Mouse (Mus musculus): ENCODE measurements around the gene Dnajc6. TPM values are rescaled to one million over a fixed set of nuclear protein-coding genes. Genes with fewer than 3 reads are reported as not detected.

Dnajc6 gene
- total RNA-seq, 2 experiments from 2014 or later = 5.0 to 5.4 TPM

- peak in 1 of 2 experiments; percentile 26 for DNase-seq (ENCODE audit: low spot score in 2 of 2)
Measured at GRCm38 (mm10) chr4:101682620-101683019, 186.2 kb downstream of the Dnajc6 start.

GRCm38 (mm10) chr4:101683086-101683485 is 186.6 kb downstream of the Dnajc6 start:
- DNase-seq (ENCODE audit: low spot score in 2 of 2) = no peak

- no peak for DNase-seq (ENCODE audit: low spot score in 2 of 2)
Measured at GRCm38 (mm10) chr4:101684821-101685220, 188.4 kb downstream of the Dnajc6 start.

- no peak for DNase-seq (ENCODE audit: low spot score in 2 of 2)
Measured at GRCm38 (mm10) chr4:101686227-101686810, 189.9 kb downstream of the Dnajc6 start.

GRCm38 (mm10) chr4:101689241-101689640 is 192.8 kb downstream of the Dnajc6 start:
- no peak for DNase-seq (ENCODE audit: low spot score in 2 of 2)

- DNase-seq (ENCODE audit: low spot score in 2 of 2) = no peak
Measured at GRCm38 (mm10) chr4:101689645-101690044, 193.2 kb downstream of the Dnajc6 start.

Other genes starting within 250 kb of the Dnajc6 start
- 100 to 1,000 TPM; 111 to 141 TPM for gene Jak1, start 231.4 kb upstream of the Dnajc6 start, total RNA-seq (2021)
- gene Ak4, start 77.4 kb upstream of the Dnajc6 start, total RNA-seq (2021) = 1 to 10 TPM; 6.9 to 8.4 TPM
- gene Leprot, start 151.1 kb downstream of the Dnajc6 start, total RNA-seq (2021) = 10 to 100 TPM; 45.0 to 74.5 TPM
- 10 to 100 TPM in 1 of 2 experiments, 1 to 10 TPM in 1; 9.4 to 13.4 TPM for gene Lepr, start 220.8 kb downstream of the Dnajc6 start, total RNA-seq (2021)

Measured in adrenal gland, adult 18-20 months (tissue).